Comparison of ENCODE assay signal across 8 mouse cellular contexts in the genomic region with DNA sequence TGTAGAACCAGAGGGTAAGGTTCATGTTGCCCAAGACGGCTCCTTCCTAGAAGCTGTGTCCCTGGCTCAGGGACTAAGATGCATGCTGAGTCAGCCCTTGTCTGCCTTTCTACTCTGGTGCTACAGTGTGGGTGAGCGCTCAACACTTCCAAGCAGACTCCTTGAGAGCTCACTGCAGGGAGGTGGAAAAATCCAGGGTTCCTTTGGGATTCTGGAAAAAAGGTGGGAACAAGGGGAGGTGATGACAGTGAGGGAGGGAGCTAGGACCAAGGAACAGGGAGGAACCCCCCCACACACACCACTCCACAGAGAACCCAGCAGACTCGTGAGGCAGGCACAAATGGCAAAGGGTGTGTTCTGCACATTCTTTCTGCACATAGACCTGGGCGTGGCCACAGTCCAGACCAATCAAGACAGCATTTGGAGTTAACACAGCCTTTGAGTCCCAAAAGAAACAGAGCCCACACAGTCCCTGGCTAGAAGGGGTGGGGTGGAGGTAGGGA. TPM values are rescaled to one million over a fixed set of nuclear protein-coding genes. Genes with fewer than 3 reads are reported as not detected.
DNase-seq lines count a peak whose midpoint lies in the region; ATAC-seq lines count a peak whose summit lies in the region.

No protein-coding gene starts in this region.

- intact Hi-C loops in left cerebral cortex, postnatal 10 days (cut with DNase I): no loop called here
- intact Hi-C loops in heart, postnatal 14 days (cut with DNase I): no loop called here

- peak; percentile 51 for DNase-seq in left cerebral cortex, adult 11 months (ENCODE audit: low spot score)
- no peak for DNase-seq in left cerebral cortex, postnatal 10 days (ENCODE audit: extremely low spot score in 1 of 2, low spot score in 2 of 2)
- DNase-seq in c-Kit-positive CD71-positive TER-119-positive erythroid progenitor cells, embryonic 14.5 days (ENCODE audit: low spot score): peak; percentile 28
- peak; percentile 41 to 64 for DNase-seq in kidney, postnatal 4 days
- DNase-seq in lung, postnatal 4 days: peak; percentile 44 to 61
- no peak for DNase-seq in thymus, postnatal 14 days
- no peak for DNase-seq in heart, postnatal 14 days

- H3K4me2 ChIP-seq in forebrain, embryonic 15.5 days (replicated peaks): no peak overlapping the region

- peaks cover 21% of the 10 kb centered on the region for H3K36me3 ChIP-seq in forebrain, embryonic 15.5 days

- no peaks in the 10 kb centered on the region for H3K27me3 ChIP-seq in forebrain, embryonic 15.5 days

- H3K4me3 ChIP-seq in forebrain, embryonic 15.5 days: no peak overlapping the region

- H3K9me3 ChIP-seq in forebrain, embryonic 15.5 days: no peaks in the 10 kb centered on the region

- no peak for ATAC-seq in forebrain, embryonic 15.5 days (replicated peaks)

- 62% methylated on average over 4 of the region's 4 CpGs for WGBS in forebrain, embryonic 15.5 days

- no peak overlapping the region for H3K9ac ChIP-seq in forebrain, embryonic 15.5 days (replicated peaks)

- no peak overlapping the region for H3K27ac ChIP-seq in forebrain, embryonic 15.5 days (replicated peaks)

- H3K4me1 ChIP-seq in forebrain, embryonic 15.5 days: no peaks in the 10 kb centered on the region

RNA-seq across cellular contexts. Expression of gene Pla2g4b, which starts 10.9 kb away (rescaled TPM):
- 1 to 10 TPM; 2.6 to 3.3 TPM for total RNA-seq in left cerebral cortex, postnatal 10 days (2021)
- polyA plus RNA-seq in forebrain, embryonic 15.5 days (2015; fragmentation: Nextera tagmentation; extraction: Ambion mirVana): 2.0 and 2.3 TPM in 2 replicates
- 1 to 10 TPM; 1.9 to 2.5 TPM for total RNA-seq in heart, postnatal 14 days (2021)

RNA-seq across cellular contexts. Expression of gene Gm28042, which starts 16.9 kb away (rescaled TPM):
- total RNA-seq in left cerebral cortex, postnatal 10 days (2021): 1 to 10 TPM in 1 of 2 experiments, under 1 TPM in 1; 0.71 to 1.6 TPM
- polyA plus RNA-seq in forebrain, embryonic 15.5 days (2015; fragmentation: Nextera tagmentation; extraction: Ambion mirVana): 5.0 and 5.1 TPM in 2 replicates
- 1 to 10 TPM; 1.1 to 2.1 TPM for total RNA-seq in heart, postnatal 14 days (2021)

RNA-seq across cellular contexts. Expression of gene Jmjd7, which starts 16.9 kb away (rescaled TPM):
- total RNA-seq in left cerebral cortex, postnatal 10 days (2021): 1 to 10 TPM; 5.6 to 6.2 TPM
- polyA plus RNA-seq in forebrain, embryonic 15.5 days (2015; fragmentation: Nextera tagmentation; extraction: Ambion mirVana): 19.1 and 19.6 TPM in 2 replicates
- 1 to 10 TPM; 7.5 to 8.8 TPM for total RNA-seq in heart, postnatal 14 days (2021)

Comparison
In these comparisons a context has a peak if more than half of its experiments do, and no peak if none do; other contexts are left out.
1. DNase-seq: peak in left cerebral cortex, adult 11 months (single experiment), c-Kit-positive CD71-positive TER-119-positive erythroid progenitor cells, embryonic 14.5 days (single experiment), kidney, postnatal 4 days (2 of 2) and lung, postnatal 4 days (2 of 2); none in left cerebral cortex, postnatal 10 days (0 of 2), thymus, postnatal 14 days (single experiment) and heart, postnatal 14 days (0 of 2).